Mouse (Mus musculus): ENCODE measurements around the gene Nkx2-2.
"Not testable (repeated sequence)": the region's sequence is repeated elsewhere in the genome, so short reads cannot be mapped to it uniquely, and the experiment has no call there.

The Nkx2-2 gene

DNA sequence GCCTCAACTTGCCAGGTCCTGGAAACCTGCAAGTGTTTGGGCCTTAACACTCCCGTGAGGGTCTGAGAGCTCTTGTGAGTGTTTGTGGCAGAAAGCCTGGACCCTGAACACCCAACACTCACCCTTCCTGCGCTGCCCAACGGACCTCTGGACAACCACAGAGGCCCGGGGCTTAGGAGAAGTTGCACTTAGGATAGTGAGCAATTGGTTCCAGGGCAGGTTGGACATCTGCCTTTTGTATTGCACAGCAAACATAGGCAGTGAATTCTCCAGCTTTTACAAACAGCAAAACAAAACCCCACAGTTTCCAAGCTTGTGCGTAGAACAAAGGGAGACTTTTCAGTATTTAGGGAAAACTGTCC, 12.8 kb downstream of the Nkx2-2 start:
- no peak for DNase-seq (ENCODE audit: low read depth)

DNA sequence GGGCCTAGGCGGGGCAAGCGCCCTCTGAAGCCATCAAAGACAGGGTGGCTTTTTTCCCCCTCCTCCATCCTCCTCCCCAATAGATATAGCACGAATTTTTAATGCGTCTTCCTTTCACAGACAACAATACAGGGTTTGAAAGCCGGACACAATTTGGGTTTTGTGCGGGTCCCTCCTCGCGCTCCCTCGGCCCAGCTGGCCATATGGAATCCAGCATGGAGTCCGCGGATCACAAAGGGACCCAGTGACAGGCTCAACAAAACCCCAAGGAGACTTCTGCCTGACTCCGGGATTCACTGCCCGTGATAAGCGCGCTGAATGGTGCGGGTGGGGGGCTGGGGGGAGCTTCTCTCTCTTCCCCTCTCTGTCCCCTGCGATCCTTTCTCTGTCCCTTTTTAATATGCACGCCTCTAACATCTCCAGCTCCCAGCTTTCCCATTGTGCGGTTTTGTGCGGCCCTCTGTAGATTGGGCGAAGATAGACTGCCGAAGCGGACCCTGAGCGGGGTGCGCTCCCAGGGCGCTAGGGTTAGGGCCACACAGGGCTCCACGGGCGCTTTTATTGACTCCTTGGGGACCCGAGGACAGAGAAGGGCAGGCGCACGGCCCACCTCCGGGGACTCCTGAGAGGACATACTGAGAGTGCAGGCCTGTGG, 13.3 kb downstream of the Nkx2-2 start:
- DNase-seq (ENCODE audit: low read depth), result no peak

DNA sequence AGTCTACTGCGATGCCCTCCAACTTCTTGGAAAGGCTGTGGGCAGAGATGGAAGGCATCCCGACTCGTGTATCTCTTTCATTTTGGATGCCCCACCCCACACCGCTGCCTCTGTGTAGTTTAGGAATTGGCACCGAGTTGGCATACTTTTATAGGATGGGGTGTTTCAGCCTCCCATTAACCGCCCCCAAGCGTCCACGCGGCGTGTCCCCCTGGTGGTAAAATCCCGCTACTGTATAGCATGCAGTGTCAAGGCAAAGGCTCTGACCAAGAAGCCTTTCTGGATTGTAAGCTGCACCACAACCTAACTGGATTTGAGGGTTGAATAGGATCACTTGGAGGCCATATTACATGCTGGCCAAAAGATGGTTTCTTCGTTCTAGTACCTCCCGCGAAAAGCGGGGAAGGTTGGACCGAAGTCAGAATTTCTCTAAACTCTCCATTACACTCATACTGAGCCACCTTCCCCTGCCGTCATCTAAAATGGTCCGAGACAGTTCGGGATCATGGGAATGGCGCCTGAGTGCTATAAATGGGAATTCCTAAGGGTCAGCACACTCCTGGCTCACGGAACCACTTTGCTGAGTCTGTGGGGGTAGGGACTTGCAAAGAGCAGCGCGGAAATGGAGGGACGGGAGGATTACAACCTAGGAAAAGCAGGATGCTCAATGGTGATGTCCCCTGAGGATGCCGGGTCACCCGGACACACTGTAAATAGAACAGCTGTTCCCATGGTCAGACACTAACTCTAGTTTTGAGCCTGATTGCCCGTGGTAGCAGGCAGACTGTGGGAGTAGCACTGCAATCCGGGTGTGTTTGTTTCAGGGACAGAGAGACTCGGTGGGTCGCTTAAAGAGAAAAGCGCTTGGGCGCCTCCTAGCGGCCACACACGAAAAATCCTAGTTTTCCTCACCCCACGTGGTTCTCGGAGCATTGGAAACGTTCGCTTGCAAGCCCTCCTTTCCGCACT, 15.7 kb downstream of the Nkx2-2 start:
- DNase-seq (ENCODE audit: low read depth), result peak; percentile 83

DNA sequence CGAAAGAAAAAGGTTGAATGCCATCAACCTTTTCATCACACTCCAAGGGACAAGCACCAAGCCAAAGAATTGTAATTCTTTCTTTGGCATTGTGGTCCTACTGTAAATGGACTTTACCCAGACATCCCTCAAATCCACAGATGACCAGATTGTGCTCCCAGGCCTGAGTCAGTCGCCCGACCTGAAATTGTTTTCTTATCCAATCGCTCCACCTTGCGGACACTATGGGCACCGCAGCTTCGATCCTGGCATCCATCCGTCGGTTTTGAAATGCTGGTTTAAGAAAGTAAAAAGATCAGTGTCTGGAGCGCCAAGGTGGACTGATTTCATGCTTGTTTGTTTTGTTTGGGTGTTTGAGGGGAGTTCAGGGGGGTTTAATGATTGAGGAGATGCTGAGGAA, 16.4 kb downstream of the Nkx2-2 start:
- peak; percentile 91 for DNase-seq (ENCODE audit: low read depth)

DNA sequence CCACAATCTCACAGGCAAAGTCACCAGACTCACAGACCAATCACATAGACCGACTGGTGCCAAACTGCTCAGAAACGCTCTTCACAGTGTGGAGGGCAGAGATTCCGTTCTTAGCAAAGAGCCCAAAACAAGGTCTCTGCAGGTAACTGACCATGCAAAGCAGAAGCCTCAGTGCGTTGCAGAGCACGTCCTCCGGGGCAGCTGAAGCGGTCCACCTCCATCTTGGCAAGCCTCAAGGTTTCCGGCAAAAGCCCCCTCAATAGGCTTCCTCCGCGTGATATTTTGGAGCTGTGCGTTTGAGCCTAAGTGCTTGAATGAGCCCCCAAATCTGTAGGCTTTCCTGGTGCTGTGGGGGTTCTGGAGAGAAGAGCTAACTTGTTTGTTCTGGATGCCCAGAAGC, 18.7 kb downstream of the Nkx2-2 start:
- no peak for DNase-seq (ENCODE audit: low read depth)

DNA sequence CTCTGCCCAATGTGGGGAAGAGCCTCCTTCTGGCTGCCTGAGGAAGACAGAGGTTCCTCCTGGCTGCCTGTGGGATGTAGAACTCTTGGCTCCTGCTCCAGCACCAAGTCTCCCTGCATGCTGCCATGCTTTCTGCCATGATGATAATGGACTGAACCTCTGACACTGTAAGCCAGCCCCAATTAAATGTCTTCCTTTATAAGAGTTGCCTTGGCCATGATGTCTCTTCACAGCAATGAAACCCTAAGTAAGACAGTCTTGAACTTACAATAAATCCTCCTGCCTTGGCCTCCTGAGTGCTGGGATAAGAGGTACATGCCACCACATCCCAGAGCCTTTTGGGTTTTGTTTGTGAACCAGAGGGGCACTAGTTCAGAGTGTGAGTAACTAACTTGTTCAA, 20.3 kb downstream of the Nkx2-2 start:
- no peak for DNase-seq (ENCODE audit: low read depth)

DNA sequence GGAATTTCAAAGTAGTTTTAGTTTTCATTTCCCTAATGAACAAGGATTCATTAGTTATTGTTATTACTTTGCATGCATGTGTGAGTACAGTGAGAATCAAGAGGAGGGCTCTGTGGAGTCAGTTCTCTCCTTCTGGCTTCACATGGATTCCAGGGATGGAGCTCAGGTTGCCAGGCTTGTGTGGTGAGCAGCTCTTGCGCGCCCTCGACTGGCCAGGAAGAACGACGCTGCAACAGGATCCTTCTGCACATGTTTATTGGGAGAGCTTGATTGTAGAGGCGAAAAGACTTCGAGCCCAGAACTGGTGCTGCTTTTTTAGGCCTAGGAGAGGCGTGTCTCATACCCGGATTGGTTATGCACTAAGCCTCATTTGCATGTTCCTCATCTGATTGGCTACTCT, 23.5 kb downstream of the Nkx2-2 start:
- DNase-seq (ENCODE audit: low read depth), result not testable (repeated sequence)

DNA sequence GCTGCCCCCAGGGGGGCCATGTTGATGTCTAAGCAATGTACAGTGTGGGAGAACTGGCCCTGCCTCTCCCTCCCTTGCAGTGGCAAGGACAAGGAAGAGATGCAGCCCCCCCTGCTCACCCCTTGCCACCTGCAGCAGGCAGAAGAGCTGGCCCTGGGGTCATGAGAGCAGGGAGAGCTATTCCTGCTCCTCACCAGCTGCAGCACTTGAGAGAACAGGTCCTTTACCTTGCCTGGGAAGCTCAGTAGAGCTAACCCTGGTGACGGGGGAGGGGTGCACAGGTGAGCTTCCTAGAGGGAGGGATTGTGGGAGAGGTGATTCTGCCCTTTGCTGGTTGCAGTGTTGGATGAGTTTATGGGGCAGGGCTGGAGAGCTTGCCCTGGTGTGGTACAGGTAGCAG, 28.2 kb downstream of the Nkx2-2 start:
- DNase-seq (ENCODE audit: low read depth), result no peak

DNA sequence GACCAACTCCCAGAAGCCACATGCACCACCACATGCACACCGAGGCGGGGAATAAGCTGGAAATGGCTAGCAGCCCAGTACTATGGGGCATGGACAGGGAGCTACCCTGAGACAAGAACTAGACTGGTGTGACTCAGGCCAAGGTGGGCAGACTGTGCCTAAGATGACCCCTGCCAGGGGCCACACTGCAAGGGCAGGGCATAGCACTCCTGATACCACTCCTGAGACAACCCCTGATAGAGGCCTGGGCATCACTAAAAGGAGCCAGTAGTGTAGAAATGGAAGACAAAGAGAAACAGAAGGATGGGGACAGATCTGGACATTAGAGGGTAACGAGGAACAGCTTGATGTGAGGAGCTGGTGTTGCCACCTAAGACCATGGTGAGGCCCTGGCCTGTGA, 28.7 kb downstream of the Nkx2-2 start:
- no peak for DNase-seq (ENCODE audit: low read depth)

DNA sequence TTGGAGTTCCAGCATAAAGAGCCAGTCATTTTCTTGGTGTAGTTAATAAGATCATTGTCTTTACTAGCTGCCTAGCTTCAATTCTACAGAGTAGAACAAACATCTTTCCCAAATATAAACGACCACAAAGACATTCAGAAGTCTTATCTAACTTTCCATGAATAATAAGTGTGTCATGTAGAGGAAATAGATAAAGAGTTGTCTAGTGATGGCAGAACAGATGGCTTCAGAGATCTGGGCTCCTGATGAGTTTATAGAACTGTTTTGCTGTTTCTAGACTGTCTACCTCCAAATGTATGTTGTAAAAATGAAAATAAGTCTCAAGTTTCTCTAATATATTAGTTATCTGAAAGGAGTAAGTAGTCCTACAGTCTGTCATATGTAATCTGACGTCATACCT, 41.5 kb downstream of the Nkx2-2 start:
- no peak for DNase-seq (ENCODE audit: low read depth)
